Mouse (Mus musculus): ENCODE measurements around the gene Nup85.

DNA sequence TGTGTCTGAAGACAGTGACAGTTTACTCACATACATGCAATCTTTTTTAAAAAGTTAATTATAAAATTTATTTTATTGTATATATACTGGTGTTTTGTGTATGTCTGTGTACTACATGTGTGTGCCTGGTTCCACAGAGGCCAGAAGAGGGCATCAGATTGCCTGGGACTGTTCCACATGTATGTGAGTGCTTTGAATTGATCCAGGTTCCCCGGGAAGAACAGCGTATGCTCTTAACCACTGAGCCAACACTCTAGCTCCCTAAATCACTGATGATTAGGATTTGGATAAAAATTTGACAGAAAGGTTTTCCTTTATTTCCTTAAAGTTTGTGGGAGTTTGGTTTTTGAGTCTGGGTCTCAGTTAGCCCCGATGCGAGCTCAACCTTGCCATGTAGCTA lies 828 bp upstream of the Nup85 start:
- TF ChIP-seq CHD2 (IDR thresholded peaks at IDR 0.05; ENCODE audit: low read depth, low read length) (no peak), HCFC1 (IDR thresholded peaks at IDR 0.05; ENCODE audit: borderline replicate concordance, insufficient read depth, low read length) (no peak)
